Mouse (Mus musculus) kidney, embryonic 15.5 days (tissue): ENCODE measurements around the gene Hoxa7. TPM values are rescaled to one million over a fixed set of nuclear protein-coding genes. Genes with fewer than 3 reads are reported as not detected.

Experiments used
- ATAC-seq: fragments of 200-750 bp; cut with Nextera tagmentation; replicated peaks from 2 replicates; pipeline ENCODE4 v1.8.0; 2017; ENCODE audit warnings: moderate TSS enrichment; ENCODE audit not compliant: low FRiP score
- H3K27ac ChIP-seq: fragments of 300-500 bp; sonication (generic); 2 replicates; pipeline ENCODE4 v1.5.1; 2015; ENCODE audit warnings: mild to moderate bottlenecking, inconsistent platforms
- H3K27me3 ChIP-seq: fragments of 300-500 bp; sonication (generic); 2 replicates; pipeline ENCODE4 v1.6.1; 2015; ENCODE audit warnings: inconsistent platforms
- H3K36me3 ChIP-seq: fragments of 300-500 bp; sonication (generic); 2 replicates; pipeline ENCODE4 v1.6.1; 2015; ENCODE audit warnings: inconsistent platforms
- H3K4me1 ChIP-seq: fragments of 300-500 bp; sonication (generic); 2 replicates; pipeline ENCODE4 v1.6.1; 2015; ENCODE audit warnings: inconsistent platforms
- H3K4me2 ChIP-seq: fragments of 300-500 bp; sonication (generic); 2 replicates; pipeline ENCODE4 v1.6.1; 2015; ENCODE audit warnings: moderate library complexity, mild to moderate bottlenecking, inconsistent platforms
- H3K4me3 ChIP-seq: fragments of 300-500 bp; sonication (generic); replicated peaks from 2 replicates; pipeline ENCODE4 v1.5.1; 2015; ENCODE audit warnings: mild to moderate bottlenecking, inconsistent platforms
- H3K9ac ChIP-seq: fragments of 300-500 bp; sonication (generic); 2 replicates; pipeline ENCODE4 v1.6.1; 2015; ENCODE audit warnings: mild to moderate bottlenecking, inconsistent platforms
- H3K9me3 ChIP-seq: fragments of 300-500 bp; sonication (generic); replicated peaks from 2 replicates; pipeline ENCODE4 v1.6.1; 2016; ENCODE audit warnings: inconsistent platforms
- WGBS: fragments of 180-500 bp; shearing (Covaris S2); methylation state at CpG from one replicate; pipeline ENCODE4 v1.1.7; 2015; ENCODE audit warnings: mixed read lengths; 5-methylcytosine and 5-hydroxymethylcytosine counted together
- polyA plus RNA-seq: library from polyadenylated mRNA; unstranded; fragments of >200 nt; fragmentation: Nextera tagmentation; extraction: Ambion mirVana; gene quantifications from 2 replicates; pipeline ENCODE4 v1.2.1, GENCODE M21; 2015

Hoxa7 gene
- polyA plus RNA-seq, 1 experiment from 2014 or later = 27.2 TPM

- peak overlapping the region; percentile 92 for H3K4me2 ChIP-seq
- H3K9ac ChIP-seq = peak overlapping the region; percentile 94
- peak overlapping the region; percentile 99 for H3K27ac ChIP-seq
- WGBS = 4% methylated on average over 26 of the region's 26 CpGs
- ATAC-seq = peak; percentile 27
- H3K4me1 ChIP-seq = peaks cover 22% of the 10 kb centered on the region
- H3K4me3 ChIP-seq = peak overlapping the region; percentile 77
- H3K27me3 ChIP-seq = 0 out of 2 replicates have a peak, but pooled peaks cover 5% of the 10 kb centered on the region
- H3K9me3 ChIP-seq = no peaks in the 10 kb centered on the region
- H3K36me3 ChIP-seq = peaks cover 4% of the 10 kb centered on the region; the same call in 1 of the 2 replicates
These were observed 5.1 kb upstream of the Hoxa7 start for GRCm38 (mm10) chr6:52226569-52227257.

GRCm38 (mm10) chr6:52225612-52226568 is 4.2 kb upstream of the Hoxa7 start:
- no peaks in the 10 kb centered on the region for H3K9me3 ChIP-seq
- H3K27me3 ChIP-seq = 0 out of 2 replicates have a peak, but pooled peaks cover 6% of the 10 kb centered on the region
- H3K4me2 ChIP-seq = peak overlapping the region; percentile 92
- H3K27ac ChIP-seq = peak overlapping the region; percentile 99
- H3K4me3 ChIP-seq = peak overlapping the region; percentile 77
- H3K36me3 ChIP-seq = peaks cover 4% of the 10 kb centered on the region; the same call in 1 of the 2 replicates
- H3K9ac ChIP-seq = peak overlapping the region; percentile 94
- WGBS = under 1% methylated on average over 69 of the region's 69 CpGs
- peak; percentile 57 for ATAC-seq
- H3K4me1 ChIP-seq = peaks cover 23% of the 10 kb centered on the region

DNA sequence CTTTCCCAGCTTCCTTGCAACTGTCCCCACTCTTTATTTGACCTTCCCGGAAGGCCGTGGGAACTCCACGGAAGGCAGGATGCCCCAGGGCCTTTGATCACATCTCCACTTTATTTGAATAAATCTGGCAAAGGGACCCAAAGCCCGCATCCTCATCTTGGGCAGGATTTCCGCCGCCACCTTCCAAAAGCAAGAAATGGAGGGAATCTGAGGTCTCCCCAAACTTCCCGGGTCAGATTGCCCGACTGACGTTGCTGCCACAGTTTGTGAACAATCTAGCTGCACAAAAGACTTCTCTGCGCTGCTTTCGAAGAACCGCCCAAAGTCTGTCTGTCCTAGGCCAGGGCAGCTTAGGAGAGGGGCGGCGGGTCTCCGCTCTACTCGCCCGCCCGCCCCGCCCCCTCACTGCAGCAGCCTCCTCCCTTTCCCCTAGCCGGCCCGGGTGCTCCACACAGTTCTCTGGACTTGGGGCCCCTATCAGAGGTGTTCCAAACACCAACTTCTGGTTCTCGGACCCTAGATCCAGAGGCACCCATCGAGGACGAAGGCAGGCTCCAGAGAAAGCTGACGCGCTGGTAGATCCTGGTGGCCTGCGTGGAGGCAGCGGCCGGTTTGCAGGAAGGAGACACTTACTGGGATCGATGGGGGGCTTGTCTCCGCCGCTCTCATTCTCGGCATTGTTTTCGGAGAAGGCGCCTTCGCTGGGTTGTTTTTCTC is 3.4 kb upstream of the Hoxa7 start:
- peak overlapping the region; percentile 92 for H3K4me2 ChIP-seq
- H3K4me1 ChIP-seq = peaks cover 24% of the 10 kb centered on the region
- H3K9ac ChIP-seq = peak overlapping the region; percentile 94
- under 1% methylated on average over 36 of the region's 36 CpGs for WGBS
- H3K9me3 ChIP-seq = no peaks in the 10 kb centered on the region
- 0 out of 2 replicates have a peak, but pooled peaks cover 6% of the 10 kb centered on the region for H3K27me3 ChIP-seq
- ATAC-seq = no peak
- H3K27ac ChIP-seq = peak overlapping the region; percentile 99
- peaks cover 4% of the 10 kb centered on the region; the same call in 1 of the 2 replicates for H3K36me3 ChIP-seq
- H3K4me3 ChIP-seq = peak overlapping the region; percentile 77

DNA sequence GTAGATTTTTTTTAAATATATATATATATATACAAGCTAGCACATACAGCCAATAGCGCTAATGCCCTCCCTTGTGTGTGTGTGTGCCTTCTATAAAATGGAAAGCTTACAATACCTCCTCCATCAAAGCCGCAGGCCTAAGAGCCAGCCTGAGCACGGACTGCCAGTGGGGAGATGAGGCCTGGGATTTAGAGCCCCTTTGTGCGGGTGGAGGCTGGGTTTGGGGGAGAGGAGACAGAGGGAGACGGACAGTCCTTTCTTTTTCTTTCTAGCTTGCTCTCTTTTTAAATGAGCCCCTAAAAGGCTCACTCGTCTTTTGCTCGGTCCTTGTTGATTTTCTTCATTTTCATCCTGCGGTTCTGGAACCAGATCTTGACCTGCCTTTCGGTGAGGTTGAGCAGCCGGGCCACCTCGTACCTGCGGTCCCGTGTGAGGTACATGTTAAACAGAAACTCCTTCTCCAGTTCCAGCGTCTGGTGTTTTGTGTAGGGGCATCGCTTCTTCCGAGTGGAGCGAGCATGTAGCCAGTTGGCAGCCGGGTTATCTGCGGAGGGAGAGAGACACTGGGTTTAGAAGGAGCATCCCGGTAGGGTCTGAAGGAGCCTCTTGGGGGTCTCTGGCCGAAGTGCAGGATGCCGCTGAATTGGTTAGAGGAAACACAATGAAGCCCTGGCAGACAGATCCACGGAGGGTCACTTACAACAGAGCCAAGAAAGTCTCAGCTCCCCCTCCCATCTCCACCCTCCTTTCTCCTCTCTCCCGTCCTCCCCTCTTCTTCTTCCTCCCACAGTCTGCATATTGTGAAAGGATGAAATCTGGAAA is 2.5 kb upstream of the Hoxa7 start:
- H3K4me3 ChIP-seq = peak overlapping the region; percentile 77
- H3K4me2 ChIP-seq = peak overlapping the region; percentile 92
- peaks cover 4% of the 10 kb centered on the region; the same call in 1 of the 2 replicates for H3K36me3 ChIP-seq
- H3K9me3 ChIP-seq = no peaks in the 10 kb centered on the region
- H3K27ac ChIP-seq = peak overlapping the region; percentile 99
- H3K27me3 ChIP-seq = 0 out of 2 replicates have a peak, but pooled peaks cover 6% of the 10 kb centered on the region
- H3K4me1 ChIP-seq = peaks cover 31% of the 10 kb centered on the region
- peak overlapping the region; percentile 94 for H3K9ac ChIP-seq
- ATAC-seq = no peak
- 2% methylated on average over 24 of the region's 24 CpGs for WGBS

DNA sequence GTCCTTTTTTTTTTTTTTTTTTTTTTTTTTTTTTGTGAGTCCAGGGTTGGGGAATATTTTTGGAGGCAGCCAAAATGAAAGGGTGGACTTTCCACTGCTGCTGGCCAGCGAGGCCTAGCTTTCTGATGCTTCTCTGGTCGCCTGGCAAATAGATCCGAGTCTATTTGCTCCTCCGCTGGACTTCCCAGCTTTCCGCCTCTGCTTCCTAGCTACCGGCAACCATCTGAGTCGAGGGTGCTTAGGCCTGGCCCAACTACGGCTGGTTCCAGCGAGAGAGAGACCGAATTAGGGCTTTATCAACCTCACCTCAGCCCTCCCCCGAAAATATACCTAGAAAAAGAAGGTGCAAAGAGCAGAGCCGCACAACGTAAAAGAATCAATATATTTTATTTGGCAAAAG is 1.1 kb upstream of the Hoxa7 start:
- 5% methylated on average over 13 of the region's 13 CpGs for WGBS
- Histone ChIP-seq H3K4me3 (peak overlapping the region; percentile 77), H3K4me2 (peak overlapping the region; percentile 92), H3K9me3 (no peaks in the 10 kb centered on the region), H3K4me1 (peaks cover 43% of the 10 kb centered on the region), H3K9ac (peak overlapping the region; percentile 94), H3K27me3 (0 out of 2 replicates have a peak, but pooled peaks cover 6% of the 10 kb centered on the region), H3K27ac (peak overlapping the region; percentile 99), H3K36me3 (peaks cover 4% of the 10 kb centered on the region; the same call in 1 of the 2 replicates)
- ATAC-seq = no peak

DNA sequence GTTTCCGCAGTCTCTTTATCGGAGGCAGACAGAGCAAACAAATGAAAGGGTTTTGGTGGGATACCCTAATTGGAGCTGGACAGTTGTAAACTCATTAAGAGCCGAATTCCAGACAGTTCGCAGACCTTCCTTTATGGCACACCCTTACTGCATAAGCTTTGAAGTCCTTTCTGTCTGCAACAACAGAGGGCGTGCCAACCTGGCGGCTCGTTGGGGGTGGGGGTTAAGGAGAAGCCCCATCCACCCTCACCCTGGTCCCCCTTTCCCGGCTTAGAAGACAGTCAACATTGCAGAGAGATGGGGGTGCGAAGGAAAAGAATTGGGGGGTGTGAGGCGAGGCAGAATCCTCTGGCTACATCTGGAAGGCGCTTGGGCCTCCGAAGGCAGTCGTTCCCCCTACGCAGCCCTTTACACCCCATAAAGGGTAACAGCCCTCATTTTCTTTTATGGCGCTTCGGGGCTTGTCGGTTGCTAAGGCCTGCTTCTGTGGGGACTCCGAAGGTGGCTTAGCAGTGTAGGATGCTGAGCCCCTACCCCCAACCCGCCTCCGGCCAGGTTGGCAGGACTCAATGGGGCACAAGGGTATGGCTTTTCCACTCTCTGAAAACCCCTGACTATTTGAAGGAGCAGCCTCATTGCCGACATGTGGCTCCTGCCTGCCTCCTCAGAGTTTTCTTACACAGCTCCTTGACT is 485 bp upstream of the Hoxa7 start:
- peak; percentile 20 for ATAC-seq
- 0 out of 2 replicates have a peak, but pooled peaks cover 8% of the 10 kb centered on the region for H3K27me3 ChIP-seq

GRCm38 (mm10) chr6:52220865-52221310 is 766 bp downstream of the Hoxa7 start:
- 5% methylated on average over 12 of the region's 12 CpGs for WGBS
- peaks cover 41% of the 10 kb centered on the region for H3K4me1 ChIP-seq
- peaks cover 4% of the 10 kb centered on the region; the same call in 1 of the 2 replicates for H3K36me3 ChIP-seq
- no peak for ATAC-seq
- H3K4me3 ChIP-seq = peak overlapping the region; percentile 77
- peak overlapping the region; percentile 99 for H3K27ac ChIP-seq
- H3K9ac ChIP-seq = peak overlapping the region; percentile 76
- peaks cover 12% of the 10 kb centered on the region; the same call in 1 of the 2 replicates for H3K27me3 ChIP-seq
- peak overlapping the region; percentile 92 for H3K4me2 ChIP-seq
- no peaks in the 10 kb centered on the region for H3K9me3 ChIP-seq

More for the DNA sequence above, 485 bp upstream of the Hoxa7 start:
- H3K4me2 ChIP-seq = peak overlapping the region; percentile 92
- H3K9me3 ChIP-seq = no peaks in the 10 kb centered on the region
- WGBS = 5% methylated on average over 21 of the region's 21 CpGs
- H3K27ac ChIP-seq = peak overlapping the region; percentile 99
- H3K4me3 ChIP-seq = peak overlapping the region; percentile 77
- H3K36me3 ChIP-seq = peaks cover 4% of the 10 kb centered on the region; the same call in 1 of the 2 replicates
- peaks cover 40% of the 10 kb centered on the region for H3K4me1 ChIP-seq
- H3K9ac ChIP-seq = peak overlapping the region; percentile 94

DNA sequence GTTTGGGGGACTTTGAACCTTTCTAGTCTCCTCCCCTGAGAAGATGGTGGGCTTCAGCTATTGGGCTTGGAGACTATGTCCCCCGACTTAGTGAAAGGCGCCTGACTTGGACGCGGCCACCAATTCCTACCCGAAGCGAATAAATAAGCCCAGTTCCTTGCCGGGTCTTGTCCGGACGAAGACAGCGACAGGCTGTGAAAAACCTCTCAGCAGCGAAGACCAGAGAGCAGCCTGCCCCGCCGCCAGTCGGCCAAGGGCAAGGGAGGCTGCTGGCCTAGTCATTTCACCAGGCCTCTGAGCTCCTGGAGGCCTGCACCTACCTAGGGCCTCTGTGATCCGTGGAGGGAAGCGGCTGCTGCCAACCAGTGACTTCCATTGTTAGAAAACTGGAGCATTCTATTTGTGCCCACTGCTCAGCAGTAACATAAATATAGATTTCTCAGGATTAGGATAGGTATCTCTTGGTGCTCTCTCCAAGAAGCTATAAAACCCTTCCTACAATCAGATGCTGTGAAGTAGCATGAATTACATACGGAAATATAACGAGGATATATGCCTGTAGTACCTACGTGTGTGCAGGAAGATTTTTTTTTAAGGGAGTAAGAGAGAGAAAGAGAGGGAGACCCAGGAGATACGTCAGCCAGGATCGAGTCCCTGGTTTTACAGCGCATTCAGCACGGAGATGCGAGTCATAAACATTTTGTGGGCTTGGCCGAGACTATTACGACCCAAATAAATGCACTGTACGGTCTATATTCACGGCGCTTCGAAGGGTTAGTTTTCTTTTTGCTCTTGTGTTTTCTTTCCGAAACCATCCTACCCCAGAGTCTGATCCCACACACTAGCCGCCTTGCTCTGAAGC is 1.4 kb downstream of the Hoxa7 start:
- peak overlapping the region; percentile 92 for H3K4me2 ChIP-seq
- H3K9me3 ChIP-seq = no peaks in the 10 kb centered on the region
- WGBS = 13% methylated on average over 32 of the region's 32 CpGs
- peaks cover 47% of the 10 kb centered on the region for H3K4me1 ChIP-seq
- peaks cover 4% of the 10 kb centered on the region; the same call in 1 of the 2 replicates for H3K36me3 ChIP-seq
- H3K4me3 ChIP-seq = peak overlapping the region; percentile 77
- peaks cover 16% of the 10 kb centered on the region; the same call in 1 of the 2 replicates for H3K27me3 ChIP-seq
- peak overlapping the region; percentile 76 for H3K9ac ChIP-seq
- peak overlapping the region; percentile 99 for H3K27ac ChIP-seq
- ATAC-seq = no peak

DNA sequence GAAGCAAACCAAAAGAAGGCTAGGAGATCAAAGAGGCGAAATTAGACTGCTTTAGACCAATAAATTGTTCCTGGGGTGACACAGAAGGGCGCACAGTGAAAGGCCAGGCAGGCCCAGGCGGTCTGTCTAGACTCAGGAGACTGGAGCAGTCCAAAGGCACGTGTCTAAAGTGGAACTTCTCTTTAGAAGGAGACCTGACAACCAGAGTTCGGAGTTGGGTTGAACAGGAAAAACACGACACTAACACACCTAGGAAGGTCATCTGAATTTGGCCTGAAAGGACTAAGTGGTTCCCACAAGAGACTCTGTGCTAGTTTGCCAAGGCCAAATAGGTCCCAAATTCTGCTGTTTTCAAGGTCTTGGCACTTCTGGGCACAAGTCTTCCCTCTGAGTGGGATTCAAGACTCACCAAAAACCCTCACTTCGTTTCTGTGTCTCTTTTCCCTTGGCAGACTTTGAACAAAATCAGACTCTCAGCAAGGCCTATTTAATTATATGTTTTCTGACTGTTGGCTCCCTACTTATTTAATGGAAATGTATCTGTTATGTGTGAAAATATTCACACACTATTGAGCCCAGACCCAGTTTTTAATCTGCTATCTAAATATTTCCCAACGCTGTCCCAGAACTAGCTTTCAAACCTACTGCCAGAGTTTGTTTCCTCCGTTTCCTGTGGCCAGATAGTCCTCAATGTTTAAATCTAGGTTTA is 2.3 kb downstream of the Hoxa7 start:
- peak overlapping the region; percentile 77 for H3K4me3 ChIP-seq
- peaks cover 21% of the 10 kb centered on the region; the same call in 1 of the 2 replicates for H3K27me3 ChIP-seq
- H3K4me2 ChIP-seq = peak overlapping the region; percentile 92

More for the DNA sequence above, 2.3 kb downstream of the Hoxa7 start:
- Histone ChIP-seq H3K9ac (peak overlapping the region; percentile 78), H3K36me3 (peaks cover 4% of the 10 kb centered on the region; the same call in 1 of the 2 replicates), H3K4me1 (peaks cover 56% of the 10 kb centered on the region), H3K27ac (peak overlapping the region; percentile 99), H3K9me3 (no peaks in the 10 kb centered on the region)
- ATAC-seq = no peak
- WGBS = 35% methylated on average over 9 of the region's 9 CpGs
